Mouse (Mus musculus) gastrocnemius, adult 8-10 months (tissue): Measurements from ENCODE around the gene Gm3417. TPM values are rescaled to one million over a fixed set of nuclear protein-coding genes. Genes with fewer than 3 reads are reported as not detected.
A peak's percentile ranks its signal among the peaks of the same experiment; 100 is the strongest.
"Not testable (repeated sequence)": the region's sequence is repeated elsewhere in the genome, so short reads cannot be mapped to it uniquely, and the experiment has no call there.

ENCODE experiments used
- DNase-seq, 2 experiments: peaks; one replicate each; pipeline ENCODE4 v3.0.0; 2022; ENCODE audit warnings: low spot score in 2 of 2
- total RNA-seq, 4 experiments: library from RNA; stranded (reverse); gene quantifications; 2 replicates each; pipeline ENCODE4 v1.2.4; 2022

Gm3417 gene
- total RNA-seq, 4 experiments from 2014 or later = not detected

DNA sequence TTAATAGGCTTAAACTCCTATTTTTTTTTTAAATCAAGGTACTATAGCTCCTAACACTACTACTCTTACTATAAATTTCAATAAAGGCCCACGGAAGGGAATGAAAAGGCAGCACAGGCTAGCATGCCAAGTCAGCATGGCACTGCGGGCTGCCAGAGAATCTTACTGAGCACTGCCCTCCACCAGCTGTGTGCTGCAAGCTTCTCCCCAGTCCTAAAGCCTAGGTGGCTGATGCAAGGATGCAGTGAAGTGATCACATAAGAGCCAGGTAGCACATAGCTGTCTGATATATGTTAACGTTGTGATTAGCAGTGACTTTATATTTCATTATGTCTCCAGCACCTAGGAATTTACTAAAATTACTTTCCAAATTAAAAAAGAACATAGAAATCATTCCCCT, 18.6 kb downstream of the Gm3417 start:
- DNase-seq = no peak

DNA sequence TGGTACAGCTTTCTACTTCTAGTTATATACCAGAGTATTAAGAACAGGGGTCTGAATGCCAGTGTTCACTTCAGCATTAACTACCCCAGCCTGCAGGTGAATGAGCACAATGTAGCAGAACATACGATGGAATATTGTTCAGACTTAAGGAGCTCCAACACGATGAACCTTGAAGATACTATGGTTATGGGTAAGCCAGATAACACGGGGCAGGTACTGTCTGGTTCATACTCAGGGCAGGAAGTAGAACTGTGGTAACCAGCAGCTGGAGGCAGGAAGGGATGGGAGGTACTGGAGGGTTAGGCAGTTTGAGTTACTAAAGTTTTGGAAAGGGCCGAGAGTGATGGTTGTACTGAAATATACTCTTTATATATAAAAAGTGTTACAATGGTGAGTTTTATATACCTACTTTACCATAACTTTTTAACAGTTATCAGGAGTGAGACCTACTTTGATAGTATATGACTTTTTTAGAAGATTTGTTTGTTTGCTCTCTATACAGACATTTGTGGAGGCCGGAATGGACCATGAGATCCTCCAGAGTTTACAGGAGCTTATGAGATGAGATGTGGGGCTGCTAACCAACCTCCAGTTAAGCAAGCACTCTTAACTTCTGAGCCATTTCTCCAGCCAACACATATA, 19.8 kb downstream of the Gm3417 start:
- no peak for DNase-seq

DNA sequence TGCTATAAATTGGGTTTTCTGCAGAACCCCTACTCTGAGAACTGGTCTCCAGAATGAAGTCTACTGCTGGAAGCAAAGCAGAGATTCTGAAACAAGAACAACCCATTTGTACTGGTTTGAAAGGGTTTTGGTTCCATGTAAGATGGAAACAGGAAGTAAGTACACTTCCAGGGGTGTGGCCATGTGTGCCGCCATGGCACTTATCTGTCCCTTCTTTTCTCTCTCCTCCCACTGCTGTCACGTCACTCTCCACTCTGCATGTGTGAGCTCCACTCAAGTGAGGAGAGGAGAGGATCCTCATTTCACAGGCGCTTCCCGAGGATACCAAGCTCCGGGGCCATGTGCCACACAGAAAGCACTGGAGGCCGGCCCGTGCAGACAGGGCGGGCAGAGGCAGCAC, 25.1 kb downstream of the Gm3417 start:
- DNase-seq = no peak

GRCm38 (mm10) chr17:14949161-14949827, 29.3 kb downstream of the Gm3417 start:
- DNase-seq = no peak

DNA sequence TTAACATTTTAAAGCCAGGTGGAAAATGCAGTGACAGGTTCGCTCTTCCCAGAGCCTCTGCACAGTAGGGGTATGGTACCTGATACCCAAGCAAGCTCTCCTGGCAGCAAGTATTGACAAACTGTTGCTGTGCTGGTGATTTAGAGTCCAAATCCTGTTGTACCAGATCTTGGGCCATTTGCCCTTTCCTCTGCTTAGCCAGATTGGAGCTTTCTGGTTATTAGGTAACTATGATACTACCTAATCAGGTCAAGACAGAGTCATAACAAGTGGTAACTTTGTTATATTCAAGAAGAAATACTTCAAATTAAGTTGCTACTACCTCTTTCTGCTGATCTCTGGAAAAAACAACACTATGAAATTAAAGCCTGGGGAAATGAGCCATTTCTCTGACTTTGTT, 34.0 kb downstream of the Gm3417 start:
- no peak for DNase-seq

DNA sequence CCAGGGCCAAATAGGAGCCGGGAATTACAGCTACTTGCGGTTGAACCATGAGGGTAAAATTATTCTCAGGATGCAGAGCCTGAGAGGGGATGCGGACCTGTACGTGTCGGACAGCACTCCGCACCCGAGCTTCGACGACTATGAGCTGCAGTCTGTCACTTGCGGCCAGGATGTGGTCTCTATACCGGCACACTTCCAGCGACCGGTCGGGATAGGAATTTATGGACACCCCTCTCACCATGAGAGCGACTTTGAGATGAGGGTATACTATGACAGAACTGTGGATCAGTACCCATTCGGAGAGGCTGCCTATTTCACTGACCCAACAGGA, 34.9 kb downstream of the Gm3417 start:
- DNase-seq = no peak

GRCm38 (mm10) chr17:14943009-14943728, 35.4 kb downstream of the Gm3417 start, which contains the start of the genes Wdr27 and 1600012H06Rik:
Gene Wdr27, minus strand, starts transcription at chr17:14943158.
Gene 1600012H06Rik, plus strand, starts transcription at chr17:14943184.
- DNase-seq = peak; percentile 97

DNA sequence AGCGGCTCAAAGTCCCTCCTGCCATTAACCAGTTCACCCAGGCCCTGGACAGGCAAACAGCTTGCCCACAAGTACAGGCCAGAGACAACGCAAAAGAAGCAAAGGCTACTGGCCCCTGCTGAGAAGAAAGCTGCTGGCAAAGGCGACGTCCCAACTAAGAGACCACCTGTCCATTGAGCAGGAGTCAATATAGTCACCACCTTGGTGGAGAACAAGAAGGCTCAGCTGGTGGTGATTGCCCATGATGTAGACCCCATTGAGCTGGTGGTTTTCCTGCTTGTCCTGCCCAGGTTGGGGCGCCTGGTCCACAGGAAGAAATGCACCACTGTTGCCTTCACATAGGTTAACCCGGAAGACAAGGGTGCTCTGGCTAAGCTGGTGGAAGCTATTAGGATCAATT, 36.4 kb downstream of the Gm3417 start:
- not testable (repeated sequence) for DNase-seq

DNA sequence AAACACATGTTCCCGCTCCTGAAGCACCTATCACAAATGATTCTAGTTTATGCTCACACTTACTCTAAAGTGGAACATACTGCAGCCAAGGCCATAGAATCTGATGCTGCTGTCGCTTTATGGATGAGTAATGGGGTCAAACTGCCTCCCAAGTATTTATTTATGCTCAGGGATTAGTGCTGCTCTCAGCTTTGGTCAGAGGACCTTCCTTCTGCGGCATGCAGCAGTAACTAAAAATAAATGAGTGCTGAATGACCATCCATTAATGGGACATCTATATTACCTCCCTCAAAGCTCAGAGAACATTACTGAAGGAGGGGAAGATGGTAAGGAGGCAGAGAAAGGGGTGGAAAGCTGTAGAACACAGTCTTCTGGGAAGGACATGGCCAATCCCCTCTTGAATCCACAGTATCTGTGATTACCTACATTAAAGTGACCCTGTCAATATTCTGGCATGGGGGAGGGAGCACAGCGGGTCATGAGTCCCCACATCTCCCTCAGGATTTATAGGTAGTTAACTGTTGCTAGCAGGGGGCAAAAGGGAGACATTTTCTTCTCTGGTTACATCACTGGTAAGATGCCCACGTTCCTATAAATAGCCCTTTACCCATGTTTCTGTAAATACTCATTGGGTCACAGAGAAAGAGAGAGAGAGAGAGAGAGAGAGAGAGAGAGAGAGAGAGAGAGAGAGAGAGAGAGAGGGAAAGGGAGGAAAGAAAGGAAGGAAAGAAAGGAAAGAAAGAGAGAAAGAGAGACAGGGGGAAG, 42.6 kb downstream of the Gm3417 start:
- no peak for DNase-seq

- not testable (repeated sequence) for DNase-seq
Measured at GRCm38 (mm10) chr17:14935280-14935679, 43.3 kb downstream of the Gm3417 start.

DNA sequence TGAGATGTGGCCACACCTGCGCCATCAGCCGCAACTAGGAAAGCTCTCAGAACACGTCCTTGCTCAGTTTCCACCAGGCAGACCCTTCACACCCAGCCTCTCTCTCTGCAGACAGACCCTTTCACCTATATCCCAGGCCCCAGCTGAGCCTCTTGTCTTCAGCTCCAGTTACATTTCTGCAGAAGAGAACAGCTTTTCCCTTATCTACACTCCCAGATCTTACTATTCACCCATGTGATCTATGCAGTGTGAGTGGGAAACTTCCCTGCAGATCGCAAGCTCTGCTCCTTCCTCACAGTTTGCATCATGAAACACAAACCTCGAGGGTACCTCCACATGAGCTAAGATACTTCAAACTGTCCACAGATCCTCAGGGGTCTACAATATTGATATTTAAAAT, 47.1 kb downstream of the Gm3417 start:
- DNase-seq = no peak

GRCm38 (mm10) chr17:14930697-14931096, 47.9 kb downstream of the Gm3417 start:
- DNase-seq = no peak

DNA sequence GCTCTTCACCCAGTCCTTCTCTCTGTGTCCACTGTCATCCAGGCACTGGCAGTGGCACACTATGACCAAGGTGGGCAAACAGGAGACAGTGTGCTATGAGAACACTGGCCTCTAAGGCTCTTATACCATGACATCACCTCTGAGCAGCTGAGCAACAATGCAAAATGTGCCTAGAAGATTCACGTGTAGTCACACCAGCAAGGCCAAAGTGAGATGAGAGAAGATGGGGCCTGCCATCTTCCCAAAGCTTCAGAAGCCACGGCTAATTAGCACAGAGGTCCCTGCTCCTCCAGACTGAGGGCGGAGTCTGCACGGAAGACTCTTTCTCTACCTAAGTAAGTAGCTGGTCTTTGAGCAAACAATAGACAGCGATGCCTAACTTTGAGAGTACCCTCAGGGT, 50.0 kb downstream of the Gm3417 start:
- DNase-seq = no peak

- no peak for DNase-seq
Measured at GRCm38 (mm10) chr17:14927644-14928218, 50.9 kb downstream of the Gm3417 start.

DNA sequence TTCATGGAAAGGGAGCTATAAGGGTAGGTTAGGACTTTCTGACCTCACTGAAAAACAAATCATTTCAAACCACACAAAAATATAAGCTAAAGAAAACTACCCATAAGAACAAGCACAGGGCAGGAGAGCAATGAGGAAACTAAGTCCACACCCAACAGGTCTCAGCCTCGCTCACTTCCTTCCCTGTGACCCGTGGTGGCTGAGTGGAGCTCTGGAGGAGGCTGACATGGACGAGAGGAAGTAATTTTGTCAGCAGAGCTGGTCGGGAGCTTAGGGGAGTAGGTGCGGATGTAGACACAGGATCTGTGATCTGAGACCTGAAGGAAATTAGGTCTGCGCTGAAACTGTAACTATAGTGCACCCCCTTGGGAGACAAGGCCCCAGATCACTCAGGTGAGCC, 57.0 kb downstream of the Gm3417 start:
- no peak for DNase-seq

GRCm38 (mm10) chr17:14917866-14918265, 60.7 kb downstream of the Gm3417 start:
- DNase-seq = no peak

DNA sequence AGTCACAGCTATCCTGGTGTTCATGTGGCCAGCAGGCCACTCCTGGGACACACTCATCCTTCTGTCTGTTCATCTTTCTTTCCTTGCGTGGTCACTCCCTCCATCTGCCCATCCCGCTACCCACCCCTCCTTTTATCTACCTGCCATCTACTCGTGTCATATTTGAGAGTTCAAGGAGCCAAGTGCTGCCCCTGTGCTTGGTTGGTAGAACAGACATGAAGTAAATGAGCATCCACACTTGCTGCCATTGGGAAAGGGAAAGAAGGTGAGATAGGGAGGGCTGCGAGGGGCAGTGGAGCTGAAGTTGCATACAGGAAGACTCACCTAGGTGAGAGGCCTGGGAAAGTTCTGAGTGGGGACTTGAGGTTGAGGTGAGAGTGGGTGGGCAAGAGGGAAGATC, 64.2 kb downstream of the Gm3417 start:
- DNase-seq = no peak
